ENCODE assay signal across 35 mouse cellular contexts in genomic region chr3:84233663-84234415, GRCm38 (mm10). TPM values are rescaled to one million over a fixed set of nuclear protein-coding genes. Genes with fewer than 3 reads are reported as not detected.
"Had no signal": no experiment of that assay in that cellular context is flagged by ENCODE, and none has a peak within 500 bp of the region (broad histone marks: within the 10 kb centered on the region; RNA-seq: fewer than 3 reads in every experiment).

No protein-coding gene starts in this region.

- DNase-seq: gastrocnemius, postnatal 14 days; gastrocnemius, postnatal 36 days; heart, adult 11 months; heart, adult 2 months; heart, postnatal 14 days; heart, postnatal 36 days; kidney, adult 11 months; kidney, adult 2 months; kidney, adult 9 months; kidney, postnatal 14 days; kidney, postnatal 36 days; layer of hippocampus, postnatal 36 days; liver; liver, embryonic 13.5 days had no signal

- H3K27ac ChIP-seq: heart, adult 2 months; heart, embryonic 13.5 days; heart, embryonic 15.5 days; hindbrain, embryonic 13.5 days; hindbrain, embryonic 15.5 days; hindbrain, postnatal 0 days; kidney, embryonic 15.5 days; limb, embryonic 10.5 days; limb, embryonic 12.5 days; liver, embryonic 13.5 days had no signal

- ATAC-seq: hindbrain, postnatal 0 days; intestine, embryonic 16.5 days had no signal

- H3K4me3 ChIP-seq: heart, adult 2 months; heart, embryonic 13.5 days; heart, embryonic 15.5 days; hindbrain, embryonic 13.5 days; hindbrain, embryonic 15.5 days; kidney, embryonic 15.5 days; limb, embryonic 10.5 days; limb, embryonic 12.5 days; liver, embryonic 13.5 days had no signal

RNA-seq across cellular contexts. Expression of gene Gm6525, which starts 59.9 kb away (rescaled TPM):
- total RNA-seq: gastrocnemius, adult 18-20 months; gastrocnemius, adult 8-10 months; gastrocnemius, postnatal 14 days; gastrocnemius, postnatal 36 days; heart, adult 2 months; heart, postnatal 14 days; heart, postnatal 36 days; hematopoietic stem cell, adult 5-6 weeks; hindbrain, postnatal 0 days; layer of hippocampus, adult 18-20 months; layer of hippocampus, postnatal 14 days; layer of hippocampus, postnatal 36 days; left cerebral cortex, adult 18-20 months; left cerebral cortex, adult 8-10 months; left cerebral cortex, postnatal 10 days; left cerebral cortex, postnatal 36 days had no signal
- polyA plus RNA-seq: gonadal fat pad, adult 2 months; heart, adult 2 months; heart, embryonic 11.5 days; kidney, adult 2 months; large intestine, adult 2 months; liver, embryonic 13.5 days had no signal
